Mouse (Mus musculus) hindbrain, embryonic 14.5 days (tissue): ENCODE measurements around the gene Bpifb9a. TPM values are rescaled to one million over a fixed set of nuclear protein-coding genes. Genes with fewer than 3 reads are reported as not detected.
"Not testable (repeated sequence)": the region's sequence is repeated elsewhere in the genome, so short reads cannot be mapped to it uniquely, and the experiment has no call there.

Experiments used
- ATAC-seq: fragments of 200-750 bp; cut with Nextera tagmentation; 2 replicates; pipeline ENCODE4 v1.8.0; 2017; ENCODE audit warnings: moderate number of reproducible peaks, mild to moderate bottlenecking, moderate TSS enrichment, moderate library complexity; ENCODE audit not compliant: low FRiP score
- DNase-seq: peaks from one replicate; pipeline ENCODE4 v3.0.0-alpha.2; 2015; ENCODE audit warnings: low spot score
- H3K27ac ChIP-seq: fragments of 300-500 bp; sonication (generic); 2 replicates; pipeline ENCODE4 v1.5.1; 2014; ENCODE audit warnings: mild to moderate bottlenecking, moderate library complexity
- H3K27me3 ChIP-seq: fragments of 300-500 bp; sonication (generic); 2 replicates; pipeline ENCODE4 v1.6.1; 2014; ENCODE audit warnings: mild to moderate bottlenecking, low read length, mixed read lengths; ENCODE audit not compliant: control insufficient read depth, insufficient read depth
- H3K36me3 ChIP-seq: fragments of 300-500 bp; sonication (generic); replicated peaks from 2 replicates; pipeline ENCODE4 v1.6.1; 2014; ENCODE audit not compliant: control insufficient read depth, insufficient read depth
- H3K4me1 ChIP-seq: fragments of 300-500 bp; sonication (generic); replicated peaks from 2 replicates; pipeline ENCODE4 v1.6.1; 2014; ENCODE audit warnings: antibody characterized with exemption, low read length, mixed read lengths; ENCODE audit not compliant: control insufficient read depth, insufficient read depth
- H3K4me2 ChIP-seq: fragments of 300-500 bp; sonication (generic); replicated peaks from 2 replicates; pipeline ENCODE4 v1.6.1; 2014; ENCODE audit warnings: mild to moderate bottlenecking, moderate library complexity
- H3K4me3 ChIP-seq: fragments of 300-500 bp; sonication (generic); replicated peaks from 2 replicates; pipeline ENCODE4 v1.5.1; 2014; ENCODE audit warnings: mild to moderate bottlenecking, low read length
- H3K9ac ChIP-seq: fragments of 300-500 bp; sonication (generic); 2 replicates; pipeline ENCODE4 v1.6.1; 2014
- H3K9me3 ChIP-seq: fragments of 300-500 bp; sonication (generic); 2 replicates; pipeline ENCODE4 v1.6.1; 2016; ENCODE audit warnings: low read length; ENCODE audit not compliant: control insufficient read depth
- WGBS: fragments of 180-500 bp; shearing (Covaris S2); extraction: QIAGEN DNeasy Blood & Tissue Kit; methylation state at CpG from one replicate; pipeline ENCODE4 v1.1.7; 2014; 5-methylcytosine and 5-hydroxymethylcytosine counted together
- polyA plus RNA-seq: library from polyadenylated mRNA; unstranded; fragments of >200 nt; fragmentation: Nextera tagmentation; extraction: Ambion mirVana; gene quantifications from 2 replicates; pipeline ENCODE4 v1.2.1, GENCODE M21; 2014

The Bpifb9a gene
- polyA plus RNA-seq, 1 experiment from 2014 or later: not detected

GRCm38 (mm10) chr2:154227830-154228229 is 29.8 kb upstream of the Bpifb9a start:
- H3K9me3 ChIP-seq: no peaks in the 10 kb centered on the region
- WGBS: 85% methylated on average over 5 of the region's 5 CpGs
- no peak for DNase-seq
- H3K4me1 ChIP-seq: peaks cover 12% of the 10 kb centered on the region
- H3K36me3 ChIP-seq: no peaks in the 10 kb centered on the region
- H3K4me2 ChIP-seq: no peak overlapping the region
- no peak overlapping the region for H3K4me3 ChIP-seq
- no peak overlapping the region for H3K9ac ChIP-seq
- ATAC-seq: no peak
- H3K27ac ChIP-seq: no peak overlapping the region
- H3K27me3 ChIP-seq: no peaks in the 10 kb centered on the region

GRCm38 (mm10) chr2:154233426-154233825 is 24.2 kb upstream of the Bpifb9a start:
- no peak for DNase-seq
- ATAC-seq: no peak
- Histone ChIP-seq H3K9ac (no peak overlapping the region), H3K4me1 (no peaks in the 10 kb centered on the region), H3K9me3 (no peaks in the 10 kb centered on the region), H3K27ac (no peak overlapping the region), H3K27me3 (no peaks in the 10 kb centered on the region), H3K4me2 (no peak overlapping the region), H3K4me3 (no peak overlapping the region), H3K36me3 (no peaks in the 10 kb centered on the region)
- WGBS: 82% methylated on average over 6 of the region's 6 CpGs

GRCm38 (mm10) chr2:154240771-154241170 is 16.9 kb upstream of the Bpifb9a start:
- Histone ChIP-seq H3K9ac (no peak overlapping the region), H3K4me2 (no peak overlapping the region), H3K4me1 (no peaks in the 10 kb centered on the region), H3K4me3 (no peak overlapping the region), H3K36me3 (no peaks in the 10 kb centered on the region), H3K9me3 (no peaks in the 10 kb centered on the region), H3K27me3 (no peaks in the 10 kb centered on the region), H3K27ac (no peak overlapping the region)
- no peak for DNase-seq
- WGBS: 86% methylated on average over 6 of the region's 6 CpGs
- no peak for ATAC-seq

GRCm38 (mm10) chr2:154242726-154243125 is 14.9 kb upstream of the Bpifb9a start:
- WGBS: 96% methylated on average over 11 of the region's 12 CpGs
- ATAC-seq, H3K4me3 ChIP-seq, H3K4me1 ChIP-seq, H3K27me3 ChIP-seq, H3K4me2 ChIP-seq, H3K27ac ChIP-seq, DNase-seq, H3K36me3 ChIP-seq, H3K9ac ChIP-seq, H3K9me3 ChIP-seq: not testable (repeated sequence)

GRCm38 (mm10) chr2:154243356-154244036 is 14.2 kb upstream of the Bpifb9a start:
- no peak overlapping the region for H3K27ac ChIP-seq
- DNase-seq (no peak), ATAC-seq (no peak)
- no peaks in the 10 kb centered on the region for H3K36me3 ChIP-seq
- no peaks in the 10 kb centered on the region for H3K27me3 ChIP-seq
- H3K4me2 ChIP-seq: no peak overlapping the region
- 91% methylated on average over 10 of the region's 10 CpGs for WGBS
- no peaks in the 10 kb centered on the region for H3K4me1 ChIP-seq
- no peaks in the 10 kb centered on the region for H3K9me3 ChIP-seq
- no peak overlapping the region for H3K4me3 ChIP-seq
- H3K9ac ChIP-seq: no peak overlapping the region

- Histone ChIP-seq H3K9me3 (no peaks in the 10 kb centered on the region), H3K36me3 (no peaks in the 10 kb centered on the region), H3K4me2 (no peak overlapping the region), H3K4me1 (no peaks in the 10 kb centered on the region), H3K27me3 (no peaks in the 10 kb centered on the region), H3K4me3 (no peak overlapping the region), H3K9ac (no peak overlapping the region), H3K27ac (no peak overlapping the region)
- ATAC-seq (no peak), DNase-seq (no peak)
- WGBS: 93% methylated on average over 5 of the region's 5 CpGs
Observed at GRCm38 (mm10) chr2:154245322-154245721, 12.3 kb upstream of the Bpifb9a start.

GRCm38 (mm10) chr2:154255254-154255653 is 2.4 kb upstream of the Bpifb9a start:
- H3K9me3 ChIP-seq, DNase-seq, H3K4me1 ChIP-seq, H3K27ac ChIP-seq, ATAC-seq, H3K9ac ChIP-seq, H3K4me3 ChIP-seq, H3K36me3 ChIP-seq, H3K27me3 ChIP-seq, H3K4me2 ChIP-seq: not testable (repeated sequence)
- 85% methylated on average over 2 of the region's 4 CpGs for WGBS

- Histone ChIP-seq H3K27me3 (no peaks in the 10 kb centered on the region), H3K27ac (no peak overlapping the region), H3K4me1 (no peaks in the 10 kb centered on the region), H3K9ac (no peak overlapping the region), H3K36me3 (no peaks in the 10 kb centered on the region), H3K4me3 (no peak overlapping the region), H3K9me3 (no peaks in the 10 kb centered on the region), H3K4me2 (no peak overlapping the region)
- ATAC-seq (no peak), DNase-seq (no peak)
- WGBS: 88% methylated on average over 4 of the region's 4 CpGs
Observed at GRCm38 (mm10) chr2:154255770-154256169, 1.9 kb upstream of the Bpifb9a start.

- H3K9me3 ChIP-seq, H3K4me2 ChIP-seq, H3K4me1 ChIP-seq, H3K36me3 ChIP-seq, ATAC-seq, H3K27ac ChIP-seq, H3K27me3 ChIP-seq, DNase-seq, H3K4me3 ChIP-seq, H3K9ac ChIP-seq: not testable (repeated sequence)
- 74% methylated on average over 3 of the region's 3 CpGs for WGBS
Observed at GRCm38 (mm10) chr2:154264397-154264796, 6.7 kb downstream of the Bpifb9a start.

- WGBS: 86% methylated on average over 3 of the region's 3 CpGs
- DNase-seq, H3K9ac ChIP-seq, H3K4me3 ChIP-seq, H3K9me3 ChIP-seq, H3K36me3 ChIP-seq, H3K27me3 ChIP-seq, H3K27ac ChIP-seq, H3K4me2 ChIP-seq, H3K4me1 ChIP-seq, ATAC-seq: not testable (repeated sequence)
Observed at GRCm38 (mm10) chr2:154291866-154292265, 34.2 kb downstream of the Bpifb9a start.
